Mouse (Mus musculus) embryo, embryonic 11.5 days (tissue): Measurements from ENCODE around the gene Entpd1.

ENCODE experiments used
- DNase-seq: peaks from one replicate; pipeline ENCODE4 v3.0.0-alpha.2; 2012; ENCODE audit warnings: low read depth, low spot score

Entpd1 gene

DNA sequence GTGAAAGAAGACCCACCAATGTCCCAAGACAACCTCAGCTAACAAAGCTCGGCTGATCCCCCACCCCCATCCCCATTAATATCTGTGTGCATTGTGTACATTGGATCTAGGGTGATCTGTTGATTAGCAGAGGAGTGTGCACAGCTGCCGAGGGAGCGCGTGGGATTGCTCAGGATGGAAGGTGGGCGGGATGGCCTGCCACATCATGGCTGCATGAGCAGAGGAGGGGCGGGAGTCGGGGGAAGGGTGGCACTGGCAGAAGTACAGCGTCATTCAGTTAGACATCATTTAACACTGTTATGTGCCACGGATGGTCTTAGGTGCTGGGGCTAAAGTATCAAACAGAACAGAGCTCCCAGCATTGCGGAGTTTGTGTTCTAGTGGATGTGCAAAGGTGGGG is 111.3 kb downstream of the Entpd1 start:
- DNase-seq: no peak

GRCm38 (mm10) chr19:40726148-40726547 is 114.0 kb downstream of the Entpd1 start:
- no peak for DNase-seq

GRCm38 (mm10) chr19:40726614-40727013 is 114.4 kb downstream of the Entpd1 start:
- DNase-seq: no peak

GRCm38 (mm10) chr19:40728213-40728612 is 116.0 kb downstream of the Entpd1 start:
- DNase-seq: no peak

DNA sequence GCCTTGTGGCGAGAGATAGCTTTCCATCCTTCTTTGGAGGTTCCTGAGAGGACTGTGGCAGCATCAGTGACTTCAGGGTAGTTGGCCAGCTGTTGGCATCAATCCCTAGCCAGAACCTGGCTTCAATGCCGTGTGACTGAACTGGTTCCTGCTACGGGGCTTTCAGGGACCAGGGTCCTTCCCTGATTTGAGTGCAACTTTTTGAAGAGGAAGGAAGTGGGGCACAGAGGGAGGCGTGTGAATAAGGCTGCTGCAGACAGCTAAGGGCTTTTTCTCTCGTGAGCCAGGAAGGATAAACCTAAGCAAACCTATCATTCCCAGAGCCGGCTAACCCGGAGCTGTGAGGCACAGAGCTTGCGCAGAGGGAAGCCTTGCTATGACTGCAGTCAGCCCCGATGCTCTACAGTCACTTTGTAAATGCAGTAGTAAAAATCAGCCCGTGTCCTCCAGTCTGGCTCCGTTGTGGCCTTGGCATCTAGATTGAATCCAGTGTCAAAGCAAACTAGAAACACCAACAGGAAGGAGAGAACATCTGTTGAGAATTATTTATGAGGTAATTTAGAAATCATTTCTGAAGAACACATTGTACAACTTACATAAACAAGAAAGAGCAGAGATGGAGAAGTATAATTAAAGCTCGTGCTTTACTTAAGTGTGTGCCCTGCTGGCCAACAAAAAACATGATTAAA is 116.7 kb downstream of the Entpd1 start:
- no peak for DNase-seq

DNA sequence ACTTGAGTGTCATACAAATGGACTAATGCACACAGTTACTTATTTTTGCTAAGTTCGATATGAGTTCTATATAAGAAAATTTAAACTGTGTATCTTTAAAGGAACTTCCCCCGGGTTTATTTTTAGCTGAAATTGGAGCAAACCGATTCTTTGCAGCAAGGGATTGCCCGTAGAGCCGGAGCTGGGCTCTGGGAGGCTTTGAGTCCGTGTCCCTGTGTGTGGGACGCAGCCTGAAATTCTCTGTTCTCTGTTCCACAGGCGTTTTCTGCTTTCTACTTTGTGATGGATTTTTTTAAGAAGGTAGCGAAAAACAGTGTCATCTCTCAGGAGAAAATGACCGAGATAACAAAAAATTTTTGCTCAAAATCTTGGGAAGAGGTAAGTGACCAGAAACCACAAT is 121.2 kb downstream of the Entpd1 start:
- DNase-seq: no peak

GRCm38 (mm10) chr19:40733849-40734248 is 121.7 kb downstream of the Entpd1 start:
- no peak for DNase-seq

- peak; percentile 68 for DNase-seq
Measured at GRCm38 (mm10) chr19:40736680-40737512, 124.7 kb downstream of the Entpd1 start.

DNA sequence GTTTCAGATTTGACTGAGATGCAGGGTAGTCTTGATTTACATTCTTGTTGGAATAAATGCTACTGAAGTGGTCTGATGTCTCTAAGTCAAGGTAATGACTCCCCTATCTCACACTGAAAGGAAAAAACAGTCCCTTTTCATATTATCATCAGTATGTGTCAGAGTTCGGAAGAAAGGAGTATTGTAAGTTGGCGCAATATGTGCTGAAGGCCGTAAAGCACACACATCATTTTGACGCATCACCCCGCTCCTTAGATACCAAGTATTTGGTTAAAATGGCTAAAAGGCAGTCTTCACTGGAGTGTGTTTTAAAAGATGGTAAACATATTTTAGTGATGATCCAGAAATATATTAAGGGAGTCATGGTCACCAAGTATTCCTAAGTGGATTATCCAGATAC is 125.4 kb downstream of the Entpd1 start:
- no peak for DNase-seq

DNA sequence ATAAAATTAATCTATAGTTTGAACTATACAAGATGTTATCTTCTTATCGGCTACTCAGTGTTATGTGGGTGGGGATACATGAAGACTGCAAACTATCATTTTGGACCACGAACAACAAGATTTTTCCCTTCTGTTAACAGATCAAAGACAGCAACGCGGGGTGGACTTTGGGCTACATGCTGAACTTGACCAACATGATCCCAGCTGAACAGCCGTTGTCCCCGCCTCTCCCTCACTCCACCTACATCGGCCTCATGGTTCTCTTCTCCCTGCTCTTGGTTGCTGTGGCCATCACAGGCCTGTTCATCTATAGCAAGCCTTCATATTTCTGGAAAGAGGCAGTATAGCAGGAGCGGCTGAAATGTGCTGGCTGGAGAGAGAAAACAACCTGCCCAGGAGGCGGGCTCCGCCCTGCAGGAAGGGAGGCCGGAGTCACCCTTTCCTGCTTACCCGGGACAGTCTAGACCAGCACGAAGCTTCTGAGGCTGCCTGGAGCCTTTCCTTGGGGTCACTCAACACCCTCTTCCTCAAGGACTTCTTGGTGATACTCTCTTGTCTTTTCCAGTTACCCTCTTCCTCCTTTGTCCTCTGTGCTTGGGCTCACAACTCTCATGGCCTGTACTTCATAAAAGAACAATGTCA is 126.6 kb downstream of the Entpd1 start:
- DNase-seq: no peak

- DNase-seq: no peak
Measured at GRCm38 (mm10) chr19:40746603-40747002, 134.4 kb downstream of the Entpd1 start.

- DNase-seq: no peak
Measured at GRCm38 (mm10) chr19:40748559-40748958, 136.4 kb downstream of the Entpd1 start, which contains the start of gene Cc2d2b. TSS of gene Cc2d2b (plus strand) at chr19:40748753.

GRCm38 (mm10) chr19:40754311-40754710 is 142.1 kb downstream of the Entpd1 start:
- peak; percentile 23 for DNase-seq

- no peak for DNase-seq
Measured at GRCm38 (mm10) chr19:40760071-40760470, 147.9 kb downstream of the Entpd1 start.

- no peak for DNase-seq
Measured at GRCm38 (mm10) chr19:40762023-40762759, 150.0 kb downstream of the Entpd1 start.

- no peak for DNase-seq
Measured at GRCm38 (mm10) chr19:40767189-40767588, 155.0 kb downstream of the Entpd1 start.

- DNase-seq: no peak
Measured at GRCm38 (mm10) chr19:40769341-40769770, 157.2 kb downstream of the Entpd1 start.

DNA sequence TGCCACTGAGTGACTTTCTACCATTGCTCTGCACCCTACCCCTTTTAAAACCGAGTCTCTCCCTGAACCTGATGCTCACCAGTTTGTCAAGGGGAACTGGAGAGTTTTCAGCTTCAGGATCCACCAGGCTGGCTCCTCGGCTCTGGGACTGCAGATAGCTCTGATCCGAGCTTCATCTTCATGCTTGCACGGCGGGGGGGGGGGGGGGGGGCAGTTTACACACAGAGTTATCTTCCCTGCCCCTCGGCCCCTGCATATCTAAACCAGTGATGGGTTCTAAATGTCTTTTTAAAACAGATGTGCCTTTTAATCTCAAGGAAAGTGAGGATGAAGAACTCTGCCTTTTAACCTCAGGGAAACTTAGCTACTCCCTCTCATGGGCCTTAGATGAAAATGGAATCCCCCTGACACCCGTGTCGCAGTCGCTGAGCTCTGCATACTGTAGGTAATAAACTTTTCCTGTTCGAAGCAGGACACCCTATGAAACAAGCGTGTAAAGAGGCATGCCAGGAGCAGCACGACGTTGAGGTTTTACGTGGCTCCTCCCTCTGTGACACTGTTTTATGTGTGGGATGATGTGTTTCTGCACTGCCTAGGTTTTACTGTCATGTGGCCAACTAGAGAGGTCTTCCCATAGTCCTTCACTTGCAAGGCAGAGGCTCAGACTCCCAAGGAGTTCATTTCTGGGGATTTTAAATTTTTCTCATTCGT is 176.0 kb downstream of the Entpd1 start:
- DNase-seq: no peak

GRCm38 (mm10) chr19:40788715-40789084 is 176.5 kb downstream of the Entpd1 start:
- no peak for DNase-seq
